Mouse (Mus musculus) neural tube, embryonic 12.5 days (tissue): ENCODE results near the gene Invs. TPM values are rescaled to one million over a fixed set of nuclear protein-coding genes. Genes with fewer than 3 reads are reported as not detected.
A peak's percentile ranks its signal among the peaks of the same experiment; 100 is the strongest.

Experiments
- ATAC-seq: fragments of 200-750 bp; cut with Nextera tagmentation; 2 replicates; pipeline ENCODE4 v1.8.0; 2017; ENCODE audit warnings: low read depth, mild to moderate bottlenecking, moderate TSS enrichment, moderate library complexity; ENCODE audit not compliant: low FRiP score
- H3K27ac ChIP-seq: fragments of 300-500 bp; sonication (generic); 2 replicates; pipeline ENCODE4 v1.5.1; 2016
- H3K27me3 ChIP-seq: fragments of 300-500 bp; sonication (generic); replicated peaks from 2 replicates; pipeline ENCODE4 v1.6.1; 2016; ENCODE audit warnings: mild to moderate bottlenecking
- H3K36me3 ChIP-seq: fragments of 300-500 bp; sonication (generic); 2 replicates; pipeline ENCODE4 v1.6.1; 2016; ENCODE audit warnings: mild to moderate bottlenecking
- H3K4me1 ChIP-seq: fragments of 300-500 bp; sonication (generic); 2 replicates; pipeline ENCODE4 v1.6.1; 2016
- H3K4me2 ChIP-seq: fragments of 300-500 bp; sonication (generic); replicated peaks from 2 replicates; pipeline ENCODE4 v1.6.1; 2016; ENCODE audit warnings: mild to moderate bottlenecking
- H3K4me3 ChIP-seq: fragments of 300-500 bp; sonication (generic); 2 replicates; pipeline ENCODE4 v1.5.1; 2016
- H3K9ac ChIP-seq: fragments of 300-500 bp; sonication (generic); 2 replicates; pipeline ENCODE4 v1.6.1; 2016; ENCODE audit warnings: mild to moderate bottlenecking
- H3K9me3 ChIP-seq: fragments of 300-500 bp; sonication (generic); 2 replicates; pipeline ENCODE4 v1.6.1; 2016; ENCODE audit warnings: mild to moderate bottlenecking
- WGBS: fragments of 180-500 bp; shearing (Covaris S2); methylation state at CpG from one replicate; pipeline ENCODE4 v1.1.7; 2016; 5-methylcytosine and 5-hydroxymethylcytosine counted together
- polyA plus RNA-seq: library from polyadenylated mRNA; unstranded; fragments of >200 nt; fragmentation: Nextera tagmentation; extraction: Ambion mirVana; gene quantifications from 2 replicates; pipeline ENCODE4 v1.2.1, GENCODE M21; 2016

The Invs gene
- polyA plus RNA-seq, 1 experiment from 2014 or later, result 8.5 TPM

DNA sequence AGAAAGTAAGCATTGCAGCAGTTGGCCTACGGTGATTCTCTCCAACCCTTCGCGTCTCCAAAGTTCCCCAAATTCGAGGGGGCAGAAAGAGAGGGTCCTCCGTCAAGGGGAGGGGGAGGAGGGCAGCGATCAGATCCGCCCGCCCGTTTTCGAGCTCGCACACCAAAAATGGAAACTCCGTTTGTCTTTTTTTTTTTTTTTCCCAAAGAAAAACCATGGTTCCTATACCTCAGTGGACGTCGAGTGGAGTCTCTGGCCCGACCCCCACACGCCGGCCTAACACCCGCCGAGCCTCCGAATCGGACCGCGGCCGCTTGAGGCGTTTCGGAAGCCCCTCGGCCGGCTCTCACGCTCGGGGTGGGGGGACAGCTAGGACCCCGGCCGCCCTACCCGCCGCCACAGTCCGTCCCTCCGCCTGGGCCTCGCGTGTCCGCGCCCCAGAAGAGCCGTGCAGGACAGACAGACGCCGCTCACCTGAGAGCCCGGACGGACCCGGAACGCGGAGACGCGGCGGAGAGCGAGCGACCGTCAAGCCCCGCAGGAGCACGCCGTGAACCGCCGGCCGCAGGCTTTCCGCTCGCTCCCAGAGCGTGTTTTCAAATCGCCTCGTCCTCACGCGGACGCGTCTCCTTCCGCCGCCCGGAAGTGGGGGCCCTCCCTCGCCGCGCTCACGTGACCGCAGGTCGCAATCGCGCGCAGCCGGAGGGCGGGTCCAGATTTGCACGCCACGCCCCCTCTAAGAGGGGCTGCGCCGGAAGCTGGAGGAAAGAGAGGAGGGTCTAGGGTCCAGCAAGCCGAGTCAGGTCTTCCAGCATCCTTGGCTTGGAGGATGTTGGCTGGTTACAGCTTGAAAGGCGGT, 193.5 kb downstream of the Invs start, which contains the start of gene Tex10:
Gene Tex10 (minus strand): TSS at position 668 of the 859 bp plus-strand sequence.
- 1% methylated on average over 89 of the region's 89 CpGs for WGBS
- H3K27ac ChIP-seq, result no peak within 1 kb of the TSS
- H3K9ac ChIP-seq, result peak within 1 kb of the TSS; percentile 92
- ATAC-seq, result peak; percentile 98
- no peaks in the 10 kb centered on the region for H3K27me3 ChIP-seq
- peaks cover 8% of the 10 kb centered on the region for H3K36me3 ChIP-seq
- H3K9me3 ChIP-seq, result no peaks in the 10 kb centered on the region
- H3K4me2 ChIP-seq, result peak within 1 kb of the TSS; percentile 83
- H3K4me3 ChIP-seq, result peak within 1 kb of the TSS; percentile 93
- H3K4me1 ChIP-seq, result peaks cover 9% of the 10 kb centered on the region

DNA sequence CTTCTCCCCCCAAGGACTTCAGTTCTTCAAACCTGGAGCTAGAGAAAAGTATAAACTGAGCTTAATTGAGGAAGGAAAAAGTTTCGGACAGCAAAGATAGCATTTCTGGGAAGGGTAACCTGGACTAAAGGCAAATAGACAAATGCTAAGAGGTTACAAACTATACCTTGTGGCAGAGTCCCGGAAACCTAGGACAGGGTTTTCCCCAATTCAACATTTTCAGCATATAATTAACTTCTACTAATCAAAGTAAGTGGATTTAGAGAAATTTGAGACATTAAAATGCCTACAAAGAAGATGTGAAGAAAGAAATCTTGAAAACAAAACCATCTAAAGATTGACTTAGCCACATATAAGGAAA, 194.1 kb downstream of the Invs start:
- H3K4me3 ChIP-seq, result peak overlapping the region; percentile 93
- peaks cover 1% of the 10 kb centered on the region for H3K36me3 ChIP-seq
- H3K27me3 ChIP-seq, result no peaks in the 10 kb centered on the region
- no peak overlapping the region for H3K27ac ChIP-seq
- H3K4me1 ChIP-seq, result peaks cover 9% of the 10 kb centered on the region
- WGBS, result 81% methylated on average over 2 of the region's 2 CpGs
- H3K9ac ChIP-seq, result no peak overlapping the region
- H3K9me3 ChIP-seq, result no peaks in the 10 kb centered on the region
- peak overlapping the region; percentile 83 for H3K4me2 ChIP-seq
- ATAC-seq, result no peak

DNA sequence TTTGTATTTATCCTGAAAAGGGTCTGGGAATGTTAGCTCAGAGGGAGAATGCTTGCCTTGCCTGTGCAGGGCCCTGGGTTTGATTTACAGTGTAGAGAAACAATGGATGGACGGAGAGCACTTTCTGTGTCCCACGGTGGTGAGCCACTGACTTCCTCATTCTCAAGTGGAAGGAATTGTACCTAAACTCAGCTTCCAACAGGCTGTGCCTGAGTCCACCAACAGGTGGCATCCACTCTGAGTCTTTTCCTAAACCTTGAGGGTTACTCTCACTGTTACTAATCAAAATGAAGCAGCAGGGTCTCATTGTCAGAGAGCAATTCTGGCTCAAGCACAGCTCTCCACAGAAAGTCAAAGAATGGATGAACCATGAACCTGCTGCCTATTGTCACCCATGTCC, 201.7 kb downstream of the Invs start:
- Histone ChIP-seq H3K4me2 (no peak overlapping the region), H3K36me3 (no peaks in the 10 kb centered on the region), H3K9ac (no peak overlapping the region), H3K4me3 (no peak overlapping the region), H3K4me1 (no peaks in the 10 kb centered on the region), H3K9me3 (peaks cover 5% of the 10 kb centered on the region; the same call in 1 of the 2 replicates), H3K27ac (no peak overlapping the region), H3K27me3 (no peaks in the 10 kb centered on the region)
- 15% methylated on average over 2 of the region's 2 CpGs for WGBS
- no peak for ATAC-seq

Other genes starting within 250 kb of the Invs start
- gene Nr4a3, start 234.6 kb upstream of the Invs start, polyA plus RNA-seq, result 0.49 and 0.91 TPM in 2 replicates
- gene Stx17, start 154.8 kb upstream of the Invs start, polyA plus RNA-seq, result 20.9 and 23.2 TPM in 2 replicates
- gene Erp44, start 202 bp upstream of the Invs start, polyA plus RNA-seq, result 70.2 and 71.3 TPM in 2 replicates
- 47.2 and 53.5 TPM in 2 replicates for gene Tex10, start 193.7 kb downstream of the Invs start, polyA plus RNA-seq